Mouse (Mus musculus): ENCODE data around the gene Cnga3.

DNA sequence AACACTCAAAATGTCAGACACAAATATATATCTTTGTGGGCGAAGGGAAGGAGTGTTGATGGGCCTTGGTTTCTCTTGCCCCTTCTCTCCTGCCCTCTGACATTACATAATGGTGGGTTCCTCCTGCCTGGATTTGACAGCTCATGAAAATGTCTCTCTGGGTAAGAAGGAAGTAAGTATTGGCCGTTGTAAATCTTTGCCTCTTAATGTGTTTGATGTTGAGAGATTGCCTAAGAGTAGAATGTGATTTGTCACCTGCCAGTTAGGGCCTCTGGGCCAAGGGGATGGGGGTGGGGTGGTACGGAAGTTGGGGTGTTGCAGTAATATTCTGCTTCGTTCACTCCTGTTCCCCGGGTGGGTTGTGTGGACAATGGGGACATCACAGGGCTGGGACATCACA lies 86.4 kb downstream of the Cnga3 start:
- TF ChIP-seq EP300 (IDR thresholded peaks at IDR 0.05; ENCODE audit: insufficient read depth, low read depth, low read length) (no peak), POLR2A (IDR thresholded peaks at IDR 0.05; ENCODE audit: insufficient read depth, low read depth, low read length) (no peak)

Measured in heart, adult 2 months (tissue).